Mouse (Mus musculus): ENCODE measurements around the gene 4930590J08Rik.

DNA sequence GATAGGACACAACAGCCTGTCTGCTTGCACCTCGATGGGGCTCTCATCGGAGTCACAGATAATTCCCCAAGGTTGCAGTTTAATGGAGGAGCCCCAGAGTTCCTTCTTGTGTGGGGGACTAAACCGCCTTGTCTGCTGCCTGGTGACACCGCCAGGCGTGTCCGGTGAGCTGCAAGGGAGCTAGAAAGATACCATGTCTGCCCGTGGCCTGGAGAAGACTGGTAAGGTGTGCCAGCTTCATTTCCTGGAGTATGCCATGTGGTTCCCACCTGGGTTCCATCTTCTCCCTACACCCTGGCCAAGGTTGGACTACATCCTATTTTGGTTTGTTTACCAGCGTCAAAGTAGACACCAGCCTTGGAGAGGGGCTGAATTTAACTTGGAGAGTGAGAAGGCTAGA lies 87.5 kb downstream of the 4930590J08Rik start:
- TF ChIP-seq CTCF (conservative IDR thresholded peaks at IDR 0.05; ENCODE audit: insufficient read depth, insufficient read length, low read depth, low read length) (no peak), POLR2A (IDR thresholded peaks at IDR 0.05; ENCODE audit: low read depth, low read length) (no peak)

All from kidney, adult 2 months (tissue).